Mouse (Mus musculus) kidney, adult 2 months (tissue): Measurements from ENCODE around the gene Setd2.

Source experiments
- CTCF ChIP-seq: fragments of 200-500 bp; conservative IDR thresholded peaks from 2 replicates; pipeline ENCODE4 v1.5.1; 2011; ENCODE audit warnings: low read depth, mild to moderate bottlenecking, control low read depth, low read length, moderate library complexity, mixed read lengths; ENCODE audit not compliant: insufficient read depth, insufficient read length
- POLR2A ChIP-seq: fragments of 200-500 bp; IDR thresholded peaks from one replicate; pipeline ENCODE4 v1.6.1; 2011; ENCODE audit warnings: low read depth, low read length, control low read depth

DNA sequence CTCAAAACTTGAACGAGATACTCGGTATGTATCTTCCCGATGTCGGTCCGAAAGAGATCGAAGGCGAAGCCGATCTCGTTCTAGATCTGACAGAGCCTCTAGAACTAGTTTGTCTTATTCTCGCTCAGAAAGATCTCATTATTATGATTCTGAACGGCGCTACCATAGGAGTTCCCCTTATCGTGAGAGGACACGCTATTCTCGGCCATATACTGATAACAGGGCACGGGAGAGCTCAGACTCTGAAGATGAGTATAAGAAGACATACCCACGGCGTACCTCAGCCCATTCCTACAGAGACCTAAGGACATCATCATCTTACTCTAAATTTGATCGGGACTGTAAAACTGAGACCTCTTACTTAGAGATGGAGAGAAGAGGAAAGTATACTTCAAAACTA lies 15.9 kb downstream of the Setd2 start:
- TF ChIP-seq POLR2A: no peak
- no peak for TF ChIP-seq CTCF
